Mouse (Mus musculus) layer of hippocampus, adult 2 months (tissue): ENCODE results near the gene Phactr1. TPM values are rescaled to one million over a fixed set of nuclear protein-coding genes. Genes with fewer than 3 reads are reported as not detected.
A peak's percentile ranks its signal among the peaks of the same experiment; 100 is the strongest.

Source experiments
- DNase-seq, 2 experiments: peaks; one replicate each; pipeline ENCODE4 v3.0.0; 2022; ENCODE audit warnings: low spot score in 2 of 2
- H3K27ac ChIP-seq: fragments of 200-600 bp; 2 replicates; pipeline ENCODE4 v1.8.1; 2022
- H3K4me3 ChIP-seq: fragments of 200-600 bp; 2 replicates; pipeline ENCODE4 v1.8.1; 2022; ENCODE audit warnings: mild to moderate bottlenecking
- CTCF ChIP-seq: fragments of 200-600 bp; conservative IDR thresholded peaks from 2 replicates; pipeline ENCODE4 v1.8.1; 2022; ENCODE audit warnings: antibody characterized with exemption, mild to moderate bottlenecking, moderate library complexity
- total RNA-seq, 2 experiments: library from RNA; stranded (reverse); gene quantifications; 2 replicates each; pipeline ENCODE4 v1.2.3; 2021

Gene Phactr1
- total RNA-seq, 2 experiments from 2014 or later = 307 to 310 TPM

GRCm38 (mm10) chr13:43123895-43124682, 443.7 kb downstream of the Phactr1 start:
- Histone ChIP-seq H3K27ac (no peak overlapping the region), H3K4me3 (no peak overlapping the region)
- no peak for DNase-seq
- no peak for TF ChIP-seq CTCF

- no peak for TF ChIP-seq CTCF
- no peak overlapping the region for H3K4me3 ChIP-seq
- H3K27ac ChIP-seq = no peak overlapping the region
- DNase-seq = no peak
Measured at GRCm38 (mm10) chr13:43124683-43125074, 444.3 kb downstream of the Phactr1 start.

- TF ChIP-seq CTCF = no peak
- no peak for DNase-seq
- Histone ChIP-seq H3K4me3 (no peak overlapping the region), H3K27ac (no peak overlapping the region)
Measured at GRCm38 (mm10) chr13:43130161-43130560, 449.7 kb downstream of the Phactr1 start.

GRCm38 (mm10) chr13:43131741-43132191, 451.3 kb downstream of the Phactr1 start:
- Histone ChIP-seq H3K4me3 (no peak overlapping the region), H3K27ac (no peak overlapping the region)
- DNase-seq = no peak
- no peak for TF ChIP-seq CTCF

GRCm38 (mm10) chr13:43132859-43133258, 452.4 kb downstream of the Phactr1 start:
- Histone ChIP-seq H3K4me3 (no peak overlapping the region), H3K27ac (no peak overlapping the region)
- no peak for DNase-seq
- no peak for TF ChIP-seq CTCF

GRCm38 (mm10) chr13:43133400-43133799, 453.0 kb downstream of the Phactr1 start:
- H3K27ac ChIP-seq = no peak overlapping the region
- TF ChIP-seq CTCF = no peak
- DNase-seq = no peak
- no peak overlapping the region for H3K4me3 ChIP-seq

GRCm38 (mm10) chr13:43134468-43134867, 454.0 kb downstream of the Phactr1 start:
- Histone ChIP-seq H3K4me3 (no peak overlapping the region), H3K27ac (no peak overlapping the region)
- no peak for DNase-seq
- TF ChIP-seq CTCF = no peak

- Histone ChIP-seq H3K27ac (peak overlapping the region; percentile 4; the same call in 1 of the 2 replicates), H3K4me3 (no peak overlapping the region)
- TF ChIP-seq CTCF = no peak
- peak in 1 of 2 experiments; percentile 26 for DNase-seq
Measured at GRCm38 (mm10) chr13:43144720-43145418, 464.4 kb downstream of the Phactr1 start.

GRCm38 (mm10) chr13:43146515-43147258, 466.3 kb downstream of the Phactr1 start:
- TF ChIP-seq CTCF = no peak
- Histone ChIP-seq H3K27ac (no peak overlapping the region), H3K4me3 (no peak overlapping the region)
- no peak for DNase-seq

GRCm38 (mm10) chr13:43148692-43149091, 468.3 kb downstream of the Phactr1 start:
- H3K4me3 ChIP-seq = no peak overlapping the region
- no peak for TF ChIP-seq CTCF
- DNase-seq = no peak
- no peak overlapping the region for H3K27ac ChIP-seq

GRCm38 (mm10) chr13:43149661-43150060, 469.2 kb downstream of the Phactr1 start:
- no peak overlapping the region for H3K4me3 ChIP-seq
- no peak for TF ChIP-seq CTCF

GRCm38 (mm10) chr13:43152005-43152520, 471.6 kb downstream of the Phactr1 start:
- no peak for DNase-seq
- H3K4me3 ChIP-seq = no peak overlapping the region
- no peak for TF ChIP-seq CTCF
- H3K27ac ChIP-seq = no peak overlapping the region

More at GRCm38 (mm10) chr13:43149661-43150060, 469.2 kb downstream of the Phactr1 start:
- H3K27ac ChIP-seq = no peak overlapping the region
- DNase-seq = no peak

GRCm38 (mm10) chr13:43157370-43157769, 476.9 kb downstream of the Phactr1 start:
- TF ChIP-seq CTCF = no peak
- Histone ChIP-seq H3K4me3 (no peak overlapping the region), H3K27ac (no peak overlapping the region)
- DNase-seq = no peak
